Mouse (Mus musculus) brain, embryonic 14.5 days (tissue): ENCODE measurements around the gene Slc10a6.

Experiments
- CTCF ChIP-seq: fragments of 200-500 bp; IDR thresholded peaks from 2 replicates; pipeline ENCODE4 v1.5.1; 2012; ENCODE audit warnings: inconsistent platforms, mild to moderate bottlenecking, moderate library complexity, borderline replicate concordance; ENCODE audit not compliant: insufficient read depth, insufficient read length; ENCODE audit errors: extremely low read depth
- POLR2A ChIP-seq: fragments of 200-500 bp; IDR thresholded peaks from 2 replicates; pipeline ENCODE4 v1.6.1; 2012; ENCODE audit warnings: mild to moderate bottlenecking, inconsistent platforms, borderline replicate concordance; ENCODE audit not compliant: poor library complexity, insufficient read depth, insufficient read length, severe bottlenecking; ENCODE audit errors: extremely low read depth

DNA sequence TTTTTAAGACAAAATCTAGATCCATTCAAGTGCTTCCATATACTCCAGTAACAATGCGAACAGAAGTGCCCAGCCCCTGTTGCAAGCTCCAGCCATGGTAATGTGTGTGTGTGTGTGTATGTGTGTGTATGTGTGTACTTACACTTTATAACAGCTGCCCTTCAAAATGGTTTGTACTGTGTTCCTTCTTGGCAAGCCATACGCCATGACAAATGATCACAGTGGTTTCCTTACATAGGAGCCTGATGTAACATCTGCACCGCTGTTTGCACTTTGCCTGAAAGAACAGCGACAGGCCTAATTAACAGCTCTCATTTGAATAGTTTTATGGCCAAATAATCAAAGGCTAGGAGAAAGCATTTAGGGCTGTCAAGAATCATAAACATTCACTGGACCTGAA lies 25.6 kb upstream of the Slc10a6 start:
- TF ChIP-seq CTCF (no peak), POLR2A (no peak)
